Mouse (Mus musculus) heart, embryonic 15.5 days (tissue): ENCODE results near the gene Babam2. TPM values are rescaled to one million over a fixed set of nuclear protein-coding genes. Genes with fewer than 3 reads are reported as not detected.

ENCODE experiments used
- ATAC-seq: fragments of 200-750 bp; cut with Nextera tagmentation; replicated peaks from 2 replicates; pipeline ENCODE4 v1.8.0; 2017; ENCODE audit warnings: low read depth, moderate TSS enrichment; ENCODE audit not compliant: insufficient number of reproducible peaks, insufficient read depth, low FRiP score
- H3K27ac ChIP-seq: fragments of 300-500 bp; sonication (generic); 2 replicates; pipeline ENCODE4 v1.5.1; 2015; ENCODE audit warnings: mild to moderate bottlenecking, inconsistent platforms
- H3K27me3 ChIP-seq: fragments of 300-500 bp; sonication (generic); 2 replicates; pipeline ENCODE4 v1.6.1; 2015; ENCODE audit warnings: inconsistent platforms
- H3K36me3 ChIP-seq: fragments of 300-500 bp; sonication (generic); 2 replicates; pipeline ENCODE4 v1.6.1; 2015; ENCODE audit warnings: mild to moderate bottlenecking, inconsistent platforms
- H3K4me1 ChIP-seq: fragments of 300-500 bp; sonication (generic); replicated peaks from 2 replicates; pipeline ENCODE4 v1.6.1; 2015; ENCODE audit warnings: inconsistent platforms
- H3K4me2 ChIP-seq: fragments of 300-500 bp; sonication (generic); 2 replicates; pipeline ENCODE4 v1.6.1; 2015; ENCODE audit warnings: inconsistent platforms, mild to moderate bottlenecking, moderate library complexity
- H3K4me3 ChIP-seq: fragments of 300-500 bp; sonication (generic); 2 replicates; pipeline ENCODE4 v1.5.1; 2015; ENCODE audit warnings: mild to moderate bottlenecking, inconsistent platforms
- H3K9ac ChIP-seq: fragments of 300-500 bp; sonication (generic); 2 replicates; pipeline ENCODE4 v1.6.1; 2015; ENCODE audit warnings: mild to moderate bottlenecking, inconsistent platforms
- H3K9me3 ChIP-seq: fragments of 300-500 bp; sonication (generic); replicated peaks from 2 replicates; pipeline ENCODE4 v1.6.1; 2016; ENCODE audit warnings: inconsistent platforms
- WGBS: fragments of 180-500 bp; shearing (Covaris S2); methylation state at CpG from one replicate; pipeline ENCODE4 v1.1.7; 2015; ENCODE audit warnings: mixed read lengths; 5-methylcytosine and 5-hydroxymethylcytosine counted together
- polyA plus RNA-seq: library from polyadenylated mRNA; unstranded; fragments of >200 nt; fragmentation: Nextera tagmentation; extraction: Ambion mirVana; gene quantifications from 2 replicates; pipeline ENCODE4 v1.2.1, GENCODE M21; 2015

Gene Babam2
- polyA plus RNA-seq, 1 experiment from 2014 or later = 48.7 TPM

DNA sequence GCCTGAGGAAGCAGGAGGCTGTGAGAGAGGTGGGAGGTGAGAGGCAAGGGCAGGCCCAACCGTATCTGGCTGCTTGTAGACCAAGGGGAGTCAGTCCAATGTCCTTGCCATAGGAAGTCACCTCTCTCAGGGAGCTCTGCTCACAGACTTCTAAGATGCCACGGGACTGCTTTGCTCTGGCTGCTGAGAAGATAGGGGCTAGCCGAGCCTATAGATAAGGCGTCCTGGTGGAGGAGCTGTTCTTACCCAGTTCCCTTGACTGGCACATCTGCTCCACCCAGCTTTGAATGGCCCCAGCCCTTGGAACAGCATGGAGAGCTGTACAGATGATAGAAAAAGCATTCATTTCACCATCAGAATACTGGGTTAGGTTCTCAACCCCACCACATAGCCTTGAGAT is 335.7 kb downstream of the Babam2 start:
- H3K27me3 ChIP-seq = no peaks in the 10 kb centered on the region
- no peak overlapping the region for H3K4me3 ChIP-seq
- no peak overlapping the region for H3K4me2 ChIP-seq
- no peak for ATAC-seq
- H3K4me1 ChIP-seq = peaks cover 15% of the 10 kb centered on the region; the same call in 1 of the 2 replicates
- H3K9ac ChIP-seq = no peak overlapping the region
- H3K9me3 ChIP-seq = no peaks in the 10 kb centered on the region
- 27% methylated on average over 4 of the region's 4 CpGs for WGBS
- no peak overlapping the region for H3K27ac ChIP-seq
- H3K36me3 ChIP-seq = no peaks in the 10 kb centered on the region

DNA sequence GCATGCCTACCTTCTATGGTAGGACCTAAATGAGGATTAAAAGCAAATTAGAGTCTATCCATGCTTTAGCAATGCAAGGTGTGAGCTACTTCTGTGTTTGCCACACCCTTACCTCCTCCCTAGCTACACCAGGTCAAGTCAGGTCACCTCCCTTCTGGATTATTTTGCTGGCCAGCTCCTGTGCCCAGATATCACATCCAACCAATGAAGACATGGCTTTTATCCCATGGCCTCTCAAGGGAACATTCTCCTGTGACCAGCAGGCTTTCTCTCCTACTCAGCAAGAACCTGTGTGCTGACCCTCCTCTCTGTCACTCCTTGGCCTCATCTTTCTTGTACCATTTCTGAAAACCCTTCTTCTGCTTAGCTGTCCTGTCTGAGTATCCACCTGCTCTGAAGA is 336.1 kb downstream of the Babam2 start:
- H3K4me1 ChIP-seq = peaks cover 15% of the 10 kb centered on the region; the same call in 1 of the 2 replicates
- H3K4me2 ChIP-seq = no peak overlapping the region
- no peak overlapping the region for H3K27ac ChIP-seq
- H3K27me3 ChIP-seq = no peaks in the 10 kb centered on the region
- no peaks in the 10 kb centered on the region for H3K36me3 ChIP-seq
- no peak for ATAC-seq
- H3K9ac ChIP-seq = no peak overlapping the region
- H3K9me3 ChIP-seq = no peaks in the 10 kb centered on the region
- no peak overlapping the region for H3K4me3 ChIP-seq

DNA sequence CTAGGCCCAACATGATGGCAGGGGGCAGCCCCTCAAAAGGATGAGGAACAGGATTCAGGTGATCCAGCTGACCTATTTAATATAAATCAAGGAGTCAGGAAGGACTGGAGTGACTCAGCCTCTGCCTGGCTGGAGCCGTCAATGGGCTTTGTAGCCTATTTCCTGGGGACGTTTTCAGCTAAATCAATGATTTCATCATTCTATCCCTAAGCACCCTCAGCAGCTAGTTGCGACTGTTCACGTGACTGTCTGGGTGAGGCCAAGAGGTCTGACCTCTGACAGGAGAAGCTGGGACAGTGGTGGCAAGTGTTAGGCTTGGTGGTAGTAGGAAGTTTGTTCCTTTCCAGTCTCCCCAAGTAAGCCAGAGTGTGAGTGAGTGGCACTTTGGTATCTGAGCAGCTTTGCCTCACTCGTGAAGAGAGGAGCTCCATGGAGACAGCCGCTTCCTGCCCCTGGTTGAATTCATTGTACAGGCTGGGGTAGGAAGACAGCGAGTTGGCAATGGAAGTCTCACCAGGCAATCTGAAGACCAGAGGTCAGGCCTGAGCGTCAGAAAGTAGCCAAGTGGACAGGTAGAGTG is 337.1 kb downstream of the Babam2 start:
- H3K27ac ChIP-seq = no peak overlapping the region
- WGBS = 83% methylated on average over 8 of the region's 8 CpGs
- H3K4me2 ChIP-seq = no peak overlapping the region
- H3K36me3 ChIP-seq = no peaks in the 10 kb centered on the region
- H3K27me3 ChIP-seq = no peaks in the 10 kb centered on the region
- H3K9ac ChIP-seq = no peak overlapping the region
- ATAC-seq = no peak
- H3K4me3 ChIP-seq = no peak overlapping the region
- H3K9me3 ChIP-seq = no peaks in the 10 kb centered on the region
- peaks cover 15% of the 10 kb centered on the region; the same call in 1 of the 2 replicates for H3K4me1 ChIP-seq

DNA sequence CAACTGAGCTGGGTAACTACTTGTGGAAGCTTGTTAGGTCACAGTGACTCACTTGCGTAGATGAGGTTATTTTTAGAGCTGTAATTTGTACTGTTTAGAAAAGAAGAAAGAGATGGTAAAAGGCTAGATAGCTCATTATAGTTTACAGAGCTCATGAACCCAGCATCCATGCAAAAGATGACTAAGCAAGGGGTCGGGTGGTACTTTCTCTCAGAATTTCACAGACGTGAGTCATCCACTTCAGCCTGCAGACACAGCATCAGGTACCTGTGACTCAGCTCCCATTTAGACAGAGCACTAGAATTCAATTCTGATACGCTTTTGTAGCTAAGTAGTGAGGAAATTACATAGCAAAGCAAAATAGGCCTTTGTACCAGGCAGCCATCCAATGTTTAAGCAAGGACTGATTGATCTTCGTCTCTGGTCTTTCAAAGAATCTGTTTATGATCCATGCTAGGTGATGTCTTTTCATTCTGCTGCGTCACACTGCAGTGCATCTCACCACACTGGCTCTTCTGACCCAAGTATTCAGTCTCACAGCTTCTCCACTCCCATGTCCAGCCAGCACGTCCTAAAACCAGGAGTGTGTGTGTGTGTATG is 338.3 kb downstream of the Babam2 start:
- H3K27me3 ChIP-seq = no peaks in the 10 kb centered on the region
- H3K4me3 ChIP-seq = no peak overlapping the region
- H3K27ac ChIP-seq = no peak overlapping the region
- no peak for ATAC-seq
- WGBS = 53% methylated on average over 7 of the region's 7 CpGs
- H3K9ac ChIP-seq = no peak overlapping the region
- no peak overlapping the region for H3K4me2 ChIP-seq
- no peaks in the 10 kb centered on the region for H3K9me3 ChIP-seq
- no peaks in the 10 kb centered on the region for H3K36me3 ChIP-seq
- H3K4me1 ChIP-seq = peaks cover 15% of the 10 kb centered on the region; the same call in 1 of the 2 replicates

DNA sequence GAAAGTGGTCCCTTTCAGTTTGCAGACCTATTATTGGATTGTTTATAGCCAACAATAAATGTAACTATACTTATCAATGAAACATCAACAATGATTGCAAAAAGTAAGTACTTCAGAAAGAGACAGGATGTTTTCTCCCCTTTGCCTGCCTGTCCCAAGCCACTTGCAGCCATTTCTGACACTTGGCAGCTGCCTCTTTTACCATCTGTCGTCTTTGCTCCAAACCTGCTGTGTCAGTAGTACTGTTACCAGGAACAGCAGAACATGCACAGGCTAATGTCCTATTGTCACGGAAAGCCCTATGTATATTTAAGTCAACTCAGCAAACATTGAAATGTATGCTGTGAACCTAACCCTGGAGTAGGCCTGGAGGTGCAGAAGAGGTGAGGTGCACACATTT is 339.4 kb downstream of the Babam2 start:
- H3K27ac ChIP-seq = no peak overlapping the region
- no peak for ATAC-seq
- peaks cover 13% of the 10 kb centered on the region; the same call in 1 of the 2 replicates for H3K4me1 ChIP-seq
- no peak overlapping the region for H3K4me3 ChIP-seq
- no peaks in the 10 kb centered on the region for H3K36me3 ChIP-seq
- H3K27me3 ChIP-seq = no peaks in the 10 kb centered on the region
- no peak overlapping the region for H3K4me2 ChIP-seq
- 55% methylated on average over 2 of the region's 2 CpGs for WGBS
- H3K9ac ChIP-seq = no peak overlapping the region
- no peaks in the 10 kb centered on the region for H3K9me3 ChIP-seq

DNA sequence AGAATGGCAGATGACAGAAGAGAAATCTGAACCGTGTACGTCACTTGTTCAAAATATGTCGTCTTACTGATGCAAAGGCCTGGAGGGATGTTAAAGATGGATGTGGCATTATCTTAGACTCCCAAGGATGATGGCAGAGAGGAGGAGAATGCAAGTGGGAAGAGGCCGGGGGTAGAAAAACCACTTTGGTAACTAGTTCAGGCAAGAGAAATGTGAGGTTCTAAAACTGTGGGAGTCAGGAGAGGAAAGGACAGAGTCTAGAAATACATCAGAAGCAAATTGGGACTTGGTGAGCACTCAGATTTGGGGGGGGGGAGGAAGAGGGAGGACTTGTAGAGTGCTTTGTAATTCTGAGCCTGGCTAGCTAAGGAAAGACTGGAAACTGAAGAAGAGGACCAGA is 340.1 kb downstream of the Babam2 start:
- H3K4me3 ChIP-seq = no peak overlapping the region
- WGBS = 88% methylated on average over 4 of the region's 4 CpGs
- H3K4me1 ChIP-seq = peaks cover 8% of the 10 kb centered on the region; the same call in 1 of the 2 replicates
- H3K27ac ChIP-seq = no peak overlapping the region
- H3K36me3 ChIP-seq = no peaks in the 10 kb centered on the region
- no peaks in the 10 kb centered on the region for H3K27me3 ChIP-seq
- no peak for ATAC-seq
- no peak overlapping the region for H3K4me2 ChIP-seq
- no peaks in the 10 kb centered on the region for H3K9me3 ChIP-seq
- no peak overlapping the region for H3K9ac ChIP-seq

DNA sequence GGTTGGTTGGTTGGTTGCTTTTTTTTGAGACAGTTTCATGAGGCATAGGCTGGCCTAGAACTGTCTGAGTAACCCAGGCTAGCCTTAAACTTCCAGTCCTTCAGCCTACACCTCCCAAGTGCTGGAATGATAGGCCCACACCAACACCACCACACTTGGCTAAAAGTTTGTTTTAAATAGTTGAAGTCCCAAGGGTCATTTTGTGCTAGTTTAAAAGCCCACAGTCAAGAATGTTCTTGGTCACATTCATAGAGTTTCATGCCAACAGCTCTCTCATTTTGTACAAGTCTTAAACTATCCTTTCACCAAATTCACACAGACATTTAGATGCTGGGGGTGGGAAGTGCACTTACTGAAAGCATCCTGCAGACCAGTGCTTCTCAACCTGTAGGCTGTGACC is 341.5 kb downstream of the Babam2 start:
- Histone ChIP-seq H3K9ac (no peak overlapping the region), H3K4me3 (no peak overlapping the region), H3K4me2 (no peak overlapping the region), H3K9me3 (no peaks in the 10 kb centered on the region), H3K27me3 (no peaks in the 10 kb centered on the region), H3K27ac (no peak overlapping the region), H3K36me3 (no peaks in the 10 kb centered on the region), H3K4me1 (peaks cover 7% of the 10 kb centered on the region; the same call in 1 of the 2 replicates)
- no peak for ATAC-seq

DNA sequence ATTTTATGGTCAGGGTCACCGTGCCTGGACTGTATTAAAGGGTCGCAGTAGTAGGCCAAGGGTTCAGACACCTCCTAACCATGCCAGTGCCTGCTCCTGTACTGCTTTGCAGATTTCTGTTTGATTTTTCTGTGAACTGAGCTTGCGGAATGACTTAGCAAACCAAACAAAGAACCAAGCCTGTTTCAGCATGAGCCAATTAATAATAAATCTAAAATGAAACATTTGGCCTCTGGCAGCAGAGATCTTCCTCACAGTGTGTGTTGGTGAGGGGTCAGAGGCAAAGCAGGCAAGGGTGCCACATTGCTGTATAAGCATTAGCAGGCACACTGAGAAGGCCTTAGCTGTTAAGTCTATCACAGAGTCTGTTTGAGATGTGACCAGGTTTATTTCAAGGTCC is 342.0 kb downstream of the Babam2 start:
- ATAC-seq = no peak
- H3K4me1 ChIP-seq = peaks cover 7% of the 10 kb centered on the region; the same call in 1 of the 2 replicates
- no peaks in the 10 kb centered on the region for H3K9me3 ChIP-seq
- no peak overlapping the region for H3K27ac ChIP-seq
- no peak overlapping the region for H3K9ac ChIP-seq
- 88% methylated on average over 3 of the region's 3 CpGs for WGBS
- no peaks in the 10 kb centered on the region for H3K27me3 ChIP-seq
- no peak overlapping the region for H3K4me2 ChIP-seq
- no peaks in the 10 kb centered on the region for H3K36me3 ChIP-seq
- no peak overlapping the region for H3K4me3 ChIP-seq

DNA sequence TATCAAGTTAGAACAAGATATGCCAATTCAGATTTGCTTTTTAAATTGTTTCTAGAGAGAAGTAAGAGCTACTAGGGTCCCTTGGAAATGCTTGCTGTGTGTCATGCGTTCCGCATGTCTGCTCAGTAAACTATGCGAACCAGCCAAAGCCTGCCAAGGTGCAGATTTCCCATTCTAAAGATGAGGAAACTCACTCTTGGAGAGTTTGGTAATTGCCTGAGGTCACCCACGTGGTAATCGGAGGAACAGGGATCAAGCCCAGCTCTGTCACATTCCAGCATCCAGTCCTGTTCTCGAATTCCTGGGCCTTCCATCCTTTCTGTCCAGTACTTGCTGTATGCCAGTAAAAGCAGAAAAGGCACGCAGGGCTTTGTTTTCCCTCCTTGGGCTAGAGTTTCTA is 345.7 kb downstream of the Babam2 start:
- 0 out of 2 replicates have a peak, but pooled peaks cover 4% of the 10 kb centered on the region for H3K4me1 ChIP-seq
- H3K27me3 ChIP-seq = no peaks in the 10 kb centered on the region
- ATAC-seq = no peak
- no peak overlapping the region for H3K27ac ChIP-seq
- H3K9me3 ChIP-seq = no peaks in the 10 kb centered on the region
- H3K4me2 ChIP-seq = no peak overlapping the region
- H3K4me3 ChIP-seq = no peak overlapping the region
- 78% methylated on average over 7 of the region's 7 CpGs for WGBS
- no peak overlapping the region for H3K9ac ChIP-seq
- no peaks in the 10 kb centered on the region for H3K36me3 ChIP-seq

DNA sequence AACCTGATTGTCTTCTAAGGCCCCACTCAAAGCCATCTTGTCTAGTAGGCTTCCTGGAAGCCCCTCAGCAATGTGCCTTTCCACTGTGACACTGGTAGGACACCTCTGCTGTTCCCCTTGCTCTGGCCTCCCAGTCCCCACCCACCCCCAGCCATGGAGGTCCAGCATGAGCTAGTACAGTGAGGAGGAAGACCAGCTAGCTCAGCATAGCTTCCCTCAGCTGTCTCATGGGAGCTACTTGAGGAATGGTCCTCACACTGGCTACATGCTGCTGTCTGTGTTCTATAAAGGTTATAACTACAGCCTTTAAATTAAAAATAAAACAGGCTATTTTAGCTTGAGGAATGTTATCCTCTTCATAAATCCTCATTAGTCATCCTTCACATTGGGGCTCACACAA is 346.5 kb downstream of the Babam2 start:
- H3K27me3 ChIP-seq = no peaks in the 10 kb centered on the region
- no peak overlapping the region for H3K4me3 ChIP-seq
- H3K36me3 ChIP-seq = no peaks in the 10 kb centered on the region
- H3K9ac ChIP-seq = no peak overlapping the region
- no peaks in the 10 kb centered on the region for H3K9me3 ChIP-seq
- H3K4me2 ChIP-seq = no peak overlapping the region
- H3K27ac ChIP-seq = no peak overlapping the region
- 0 out of 2 replicates have a peak, but pooled peaks cover 4% of the 10 kb centered on the region for H3K4me1 ChIP-seq
- no peak for ATAC-seq

DNA sequence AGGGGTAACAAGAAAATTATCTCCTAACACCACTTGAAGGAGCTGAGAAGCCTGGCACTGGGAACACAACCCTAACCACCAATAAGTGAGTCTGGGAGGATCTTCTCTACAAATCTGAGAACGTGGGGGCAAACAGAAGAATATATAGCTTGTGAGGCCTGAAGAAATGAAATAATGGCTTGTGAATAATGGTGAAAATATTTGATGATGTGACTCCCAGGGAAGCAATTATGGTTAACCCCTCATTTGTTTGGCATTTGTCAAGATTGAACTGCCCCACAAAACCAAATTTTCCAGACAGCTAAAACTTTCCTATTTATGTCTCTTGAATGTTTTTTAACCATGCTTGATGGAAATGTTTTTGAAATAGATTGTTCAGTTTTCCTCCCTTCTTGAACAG is 354.4 kb downstream of the Babam2 start:
- H3K9ac ChIP-seq = no peak overlapping the region
- no peak overlapping the region for H3K27ac ChIP-seq
- 62% methylated on average over 1 of the region's 1 CpGs for WGBS
- H3K4me1 ChIP-seq = peaks cover 5% of the 10 kb centered on the region
- no peak overlapping the region for H3K4me2 ChIP-seq
- no peak overlapping the region for H3K4me3 ChIP-seq
- no peaks in the 10 kb centered on the region for H3K27me3 ChIP-seq
- no peak for ATAC-seq
- no peaks in the 10 kb centered on the region for H3K36me3 ChIP-seq
- no peaks in the 10 kb centered on the region for H3K9me3 ChIP-seq

DNA sequence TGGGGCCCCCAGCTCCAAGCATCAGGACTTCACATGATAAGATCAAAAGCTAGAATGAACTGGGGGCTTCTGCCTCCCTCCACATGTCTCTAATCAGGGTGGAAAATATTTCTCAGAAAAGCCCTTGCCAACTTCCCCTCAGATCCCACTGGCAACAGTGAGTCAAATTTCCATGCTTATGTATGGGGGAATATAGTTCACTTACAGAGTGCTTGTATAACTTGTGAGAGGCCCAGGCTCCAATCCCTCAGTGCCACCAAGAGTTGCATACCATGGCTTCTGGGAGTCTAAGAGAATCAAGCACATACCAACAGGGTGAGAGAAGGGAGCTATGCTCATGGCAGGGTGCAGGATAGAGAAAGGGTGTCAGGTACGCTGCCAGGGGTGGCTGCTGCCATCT is 355.0 kb downstream of the Babam2 start:
- WGBS = 85% methylated on average over 1 of the region's 1 CpGs
- Histone ChIP-seq H3K9me3 (no peaks in the 10 kb centered on the region), H3K4me1 (peaks cover 5% of the 10 kb centered on the region), H3K4me2 (no peak overlapping the region), H3K36me3 (no peaks in the 10 kb centered on the region), H3K9ac (no peak overlapping the region), H3K27ac (no peak overlapping the region), H3K27me3 (no peaks in the 10 kb centered on the region), H3K4me3 (no peak overlapping the region)
- no peak for ATAC-seq
